Mouse (Mus musculus) retina, postnatal 1 day (tissue): ENCODE measurements around the gene Ppan.

Experiments
- DNase-seq: peaks from one replicate; pipeline ENCODE4 v3.0.0-alpha.2; 2012

Gene Ppan

DNA sequence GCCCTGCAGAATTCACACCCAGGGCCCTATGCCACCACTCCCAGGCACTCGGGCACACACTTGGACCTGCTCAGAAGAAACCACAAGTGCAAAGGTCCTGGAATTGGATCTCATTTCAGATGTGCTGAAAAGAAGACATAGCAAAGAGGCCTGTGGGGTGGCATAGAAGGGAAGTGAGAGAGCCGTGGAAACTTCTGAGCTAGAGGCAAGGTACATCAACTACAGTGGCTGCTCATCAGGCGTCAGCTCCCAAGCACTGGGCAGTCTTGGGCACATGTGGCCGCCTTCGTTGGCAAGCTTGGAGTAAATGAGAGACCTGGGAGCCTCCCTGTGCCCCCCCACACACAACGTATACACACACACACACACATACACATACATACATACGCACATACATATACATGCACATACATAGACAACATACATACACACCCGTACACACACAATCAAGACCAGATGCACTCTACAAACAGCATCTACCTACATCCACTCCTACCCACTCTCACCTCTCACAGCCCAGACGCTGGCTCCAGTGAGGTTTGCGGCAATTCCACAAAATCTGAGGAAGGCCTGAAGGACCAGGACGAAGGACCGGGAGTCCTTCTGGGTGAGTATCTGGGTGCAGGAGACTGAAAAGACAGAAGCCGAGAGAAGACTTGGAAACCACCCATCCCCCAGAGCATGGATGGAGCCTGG lies 8.7 kb upstream of the Ppan start, which contains the start of gene Angptl6:
Gene Angptl6 (minus strand): TSS at position 631 of the 696 bp plus-strand sequence.
- DNase-seq, result no peak

DNA sequence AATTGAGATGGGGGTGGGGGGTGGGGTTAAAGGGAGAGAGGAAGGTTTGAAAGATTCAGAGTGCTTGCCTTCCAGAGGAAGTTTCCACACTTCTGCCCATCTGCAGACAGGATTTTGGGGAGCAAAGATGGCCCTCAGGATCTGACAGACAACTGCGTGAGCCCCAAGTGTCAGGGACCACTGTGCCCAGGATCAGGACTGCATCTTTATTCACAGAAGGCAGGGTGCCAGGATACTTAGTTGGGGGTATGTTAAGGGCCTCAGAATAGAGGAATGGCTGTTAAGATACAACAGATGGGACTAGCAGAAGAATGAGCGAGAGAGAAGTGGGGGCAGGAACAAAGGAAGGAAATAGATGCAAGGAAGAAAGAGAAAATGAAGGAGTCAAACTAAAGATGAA lies 1.4 kb upstream of the Ppan start:
- no peak for DNase-seq

DNA sequence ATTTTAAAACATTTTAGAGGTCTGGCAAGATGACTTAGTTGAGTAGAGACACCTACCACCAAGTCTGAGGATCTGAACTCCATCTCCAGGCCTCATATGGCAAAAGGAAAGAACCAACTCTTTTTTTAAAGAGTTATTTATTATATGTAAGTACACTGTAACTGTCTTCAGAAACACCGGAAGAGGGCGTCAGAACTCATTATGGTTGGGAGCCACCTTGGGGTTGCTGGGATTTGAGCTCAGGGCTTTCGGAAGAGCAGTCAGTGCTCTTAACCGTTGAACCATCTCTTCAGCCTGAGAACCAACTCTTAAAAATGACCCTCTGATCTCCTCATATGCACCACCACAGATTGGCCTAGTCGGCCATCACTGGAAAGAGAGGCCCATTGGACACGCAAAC lies 784 bp upstream of the Ppan start:
- no peak for DNase-seq

DNA sequence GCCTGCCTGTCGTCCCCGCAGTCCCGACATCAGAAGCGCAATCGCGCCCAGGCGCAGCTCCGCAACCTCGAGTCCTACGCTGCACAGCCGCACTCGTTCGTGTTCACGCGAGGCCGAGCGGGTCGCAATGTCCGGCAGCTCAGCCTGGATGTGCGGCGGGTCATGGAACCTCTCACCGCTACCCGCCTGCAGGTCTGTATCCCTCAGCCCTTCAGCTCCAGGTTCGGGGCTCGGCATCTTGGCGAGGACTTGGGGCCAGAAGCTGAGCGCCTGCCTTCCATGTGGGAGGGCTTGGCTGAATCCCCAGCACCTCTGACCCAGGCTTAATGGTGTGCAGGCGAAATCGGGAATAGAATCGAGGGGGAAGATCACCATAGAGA lies 401 bp downstream of the Ppan start:
- no peak for DNase-seq

DNA sequence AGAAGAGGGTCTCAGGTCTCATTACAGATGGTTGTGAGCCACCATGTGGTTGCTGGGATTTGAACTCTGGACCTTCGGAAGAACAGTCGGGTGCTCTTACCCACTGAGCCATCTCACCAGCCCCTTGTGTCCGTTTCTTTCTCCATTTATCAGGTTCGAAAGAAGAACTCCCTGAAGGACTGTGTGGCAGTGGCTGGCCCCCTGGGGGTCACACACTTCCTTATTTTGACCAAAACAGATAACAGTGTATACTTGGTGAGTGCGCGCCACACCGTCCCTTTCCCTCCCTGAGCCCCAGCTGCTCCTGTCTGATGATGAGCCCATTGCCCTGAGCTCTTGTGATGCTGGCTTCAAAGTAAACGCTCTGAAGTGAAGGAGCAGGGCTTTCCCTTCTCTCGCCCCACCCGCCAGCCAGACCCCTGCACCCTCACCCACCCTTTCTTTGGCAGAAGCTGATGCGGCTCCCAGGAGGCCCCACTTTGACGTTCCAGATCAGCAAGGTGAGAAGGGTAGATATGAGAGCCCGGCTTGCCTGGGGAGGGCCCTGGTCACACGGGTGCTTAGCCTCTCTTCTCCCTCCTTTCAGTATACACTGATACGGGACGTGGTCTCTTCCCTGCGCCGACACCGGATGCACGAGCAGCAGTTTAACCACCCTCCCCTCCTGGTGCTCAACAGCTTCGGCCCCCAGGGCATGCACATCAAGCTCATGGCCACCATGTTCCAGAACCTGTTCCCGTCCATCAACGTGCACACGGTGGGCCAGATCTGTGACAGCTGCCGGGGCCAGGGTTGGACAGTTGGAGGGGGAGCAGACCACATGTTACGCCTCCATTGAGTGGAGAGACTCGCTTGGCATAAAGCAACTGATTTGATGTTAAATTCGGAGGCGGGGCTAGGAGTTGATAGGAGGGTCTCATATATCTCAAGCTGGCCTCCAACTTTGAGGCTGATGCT lies 1.5 kb downstream of the Ppan start:
- no peak for DNase-seq

DNA sequence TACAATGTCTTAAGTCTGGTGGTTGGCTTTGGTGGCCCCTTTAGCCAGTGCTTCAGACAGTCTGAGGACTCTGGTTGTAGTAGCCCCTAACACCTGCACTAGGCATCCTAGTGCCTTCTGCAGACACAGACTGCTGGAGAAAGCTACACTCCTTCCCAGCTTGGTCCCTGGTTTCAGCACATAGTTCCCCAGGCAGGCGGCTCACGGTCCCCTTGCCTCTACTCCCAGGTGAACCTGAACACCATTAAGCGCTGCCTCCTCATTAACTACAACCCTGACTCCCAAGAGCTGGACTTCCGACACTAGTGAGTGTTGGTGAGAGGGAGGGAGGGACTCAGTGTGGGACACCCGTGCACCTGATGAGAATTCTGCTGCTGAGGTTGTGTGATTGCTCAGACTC lies 2.4 kb downstream of the Ppan start:
- no peak for DNase-seq

DNA sequence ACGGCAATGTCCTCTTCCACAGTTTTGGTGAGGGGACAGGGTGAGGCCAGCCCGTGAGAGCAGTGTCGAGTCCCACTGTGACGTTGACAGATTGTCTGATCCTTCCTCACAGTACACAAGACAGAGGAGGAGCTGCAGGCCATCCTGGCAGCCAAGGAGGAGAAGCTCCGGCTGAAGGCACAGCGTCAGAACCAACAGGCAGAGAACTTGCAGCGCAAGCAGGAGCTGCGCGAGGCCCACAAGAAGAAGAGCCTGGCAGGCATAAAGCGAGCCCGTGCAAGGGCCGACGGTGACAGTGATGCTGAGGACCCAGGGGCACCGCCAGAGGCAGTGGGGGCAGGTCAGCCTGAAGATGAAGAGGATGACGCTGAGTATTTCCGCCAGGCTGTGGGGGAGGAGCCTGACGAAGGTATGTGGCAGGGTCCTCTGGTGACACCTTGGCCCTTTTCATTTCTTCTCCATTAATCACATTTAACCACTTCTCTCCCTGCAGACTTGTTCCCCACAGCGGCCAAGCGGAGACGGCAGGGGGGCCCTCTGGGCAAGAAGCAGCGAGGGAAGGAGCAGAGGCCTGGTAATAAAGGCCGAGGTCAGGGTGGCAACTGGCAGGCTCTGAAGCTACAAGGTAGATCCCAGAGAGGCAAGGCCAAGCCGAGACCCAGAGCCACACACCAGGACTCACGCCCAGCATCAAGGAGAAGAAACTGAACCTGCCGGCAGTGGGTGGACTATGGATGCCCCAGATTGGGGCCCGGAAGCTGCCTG lies 3.5 kb downstream of the Ppan start:
- DNase-seq, result no peak

DNA sequence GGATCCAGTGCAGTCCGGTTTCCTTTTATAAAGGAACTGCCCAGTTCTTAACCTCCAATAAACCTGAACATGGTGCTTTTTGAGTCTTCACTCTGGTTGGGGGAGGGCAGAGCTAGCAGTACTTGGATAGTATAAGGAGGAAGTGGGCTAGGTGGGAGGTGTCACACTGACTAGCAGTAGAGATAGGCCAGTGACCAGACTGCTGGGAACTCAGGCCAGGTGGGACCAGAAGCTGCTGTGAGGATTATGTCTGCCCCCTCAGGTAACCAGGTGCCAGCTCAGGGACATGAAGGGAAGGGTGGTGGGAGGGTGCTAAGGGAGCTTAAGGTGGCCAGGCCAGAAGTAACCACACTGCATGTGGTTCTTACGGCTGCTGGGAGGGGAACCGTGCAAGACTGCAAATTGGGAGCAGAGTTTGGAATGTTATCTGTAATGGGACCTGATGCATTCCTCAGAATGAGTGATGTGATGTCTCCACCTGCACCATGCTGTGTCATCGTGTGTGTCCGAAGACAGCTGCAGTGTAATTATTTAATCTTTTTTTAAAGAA lies 4.2 kb downstream of the Ppan start:
- no peak for DNase-seq

DNA sequence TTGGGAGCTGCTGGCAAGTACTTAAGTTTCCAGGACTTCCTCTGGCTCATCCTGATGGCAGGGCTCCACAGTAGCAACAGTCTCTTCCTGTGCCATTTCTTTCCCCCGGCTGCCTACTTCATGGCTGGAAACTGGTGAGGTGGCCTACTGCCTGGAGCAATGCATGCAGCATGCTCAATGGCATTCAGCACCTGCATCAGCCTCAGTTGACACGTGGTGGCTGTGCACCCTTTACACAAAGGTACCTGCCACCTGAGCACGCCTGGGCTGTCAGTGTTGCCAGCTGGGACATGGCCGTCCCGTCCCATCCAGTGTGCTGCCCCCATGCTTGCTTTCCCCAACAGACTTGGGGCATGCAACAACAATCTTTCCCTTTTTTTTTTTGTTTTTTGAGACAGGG lies 5.1 kb downstream of the Ppan start:
- no peak for DNase-seq

DNA sequence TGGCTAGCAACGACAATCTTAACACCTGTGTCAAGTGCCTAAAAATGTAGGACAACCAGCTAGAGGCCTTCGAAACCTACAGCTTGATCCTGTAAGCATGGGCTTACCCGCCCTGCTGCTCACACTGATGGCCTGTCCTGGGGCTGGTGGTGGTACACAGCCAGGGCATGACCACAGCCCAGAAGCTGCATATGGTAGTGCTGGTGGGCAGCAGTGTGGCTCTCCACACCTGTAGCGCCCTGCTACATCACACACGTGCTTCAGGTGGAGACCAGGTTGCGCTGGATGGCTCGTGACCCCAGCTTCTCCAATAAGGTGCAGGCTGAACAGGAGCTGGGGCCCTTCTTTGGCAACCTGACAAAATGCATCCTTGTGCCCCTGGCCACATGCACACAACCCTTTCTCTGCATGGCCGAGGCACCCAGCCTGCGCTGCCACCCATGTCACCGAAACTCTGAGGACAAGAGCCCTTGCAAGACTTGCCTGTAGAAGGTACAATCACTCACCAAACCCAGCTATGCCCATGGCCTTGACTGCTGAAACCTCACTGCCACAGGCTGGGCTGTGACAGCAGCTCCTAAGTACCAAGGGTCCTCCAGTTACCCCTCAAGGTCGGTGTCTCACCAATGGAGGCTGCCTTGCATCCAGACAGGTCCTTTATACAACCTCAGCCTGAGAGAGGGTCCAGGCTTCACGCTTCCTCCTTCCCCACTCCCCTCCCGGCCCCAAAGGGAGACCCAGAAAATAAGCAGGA lies 5.8 kb downstream of the Ppan start:
- no peak for DNase-seq

DNA sequence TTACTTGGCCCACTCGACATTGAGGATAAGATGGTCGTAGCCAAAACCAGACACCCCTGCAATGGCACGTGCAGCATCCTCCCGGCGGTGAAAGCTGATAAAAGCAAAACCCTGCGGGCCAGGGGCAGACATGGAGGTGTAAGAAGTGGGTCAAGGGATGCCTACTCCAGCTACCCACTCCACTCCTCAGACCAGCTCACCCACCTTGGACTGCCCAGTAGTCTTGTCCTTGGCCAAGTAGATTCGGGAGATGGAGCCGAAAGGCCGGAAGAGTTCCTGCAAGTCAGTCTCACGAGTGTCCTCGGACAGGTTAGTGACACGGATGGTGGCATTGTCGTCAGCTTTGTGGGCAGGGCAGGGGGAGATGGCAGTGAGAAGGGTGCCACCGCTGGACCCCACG lies 6.7 kb downstream of the Ppan start:
- no peak for DNase-seq

DNA sequence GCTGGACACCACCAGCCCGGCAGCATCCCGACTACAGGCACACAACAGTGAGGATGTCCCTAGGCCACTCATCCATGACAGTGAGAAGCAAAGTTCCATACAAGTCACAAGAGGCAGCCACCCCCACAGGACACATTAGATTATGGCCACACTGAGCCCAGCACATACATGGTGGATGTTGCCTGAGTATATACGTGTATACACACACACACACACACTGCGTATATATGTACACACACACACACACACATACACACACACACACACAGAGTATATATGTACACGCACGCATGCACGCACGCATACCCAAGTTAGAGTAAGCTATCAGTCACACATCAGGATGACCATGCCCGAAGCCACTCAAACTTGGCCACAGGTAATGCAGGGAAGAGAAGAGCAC lies 7.4 kb downstream of the Ppan start:
- DNase-seq, result no peak

DNA sequence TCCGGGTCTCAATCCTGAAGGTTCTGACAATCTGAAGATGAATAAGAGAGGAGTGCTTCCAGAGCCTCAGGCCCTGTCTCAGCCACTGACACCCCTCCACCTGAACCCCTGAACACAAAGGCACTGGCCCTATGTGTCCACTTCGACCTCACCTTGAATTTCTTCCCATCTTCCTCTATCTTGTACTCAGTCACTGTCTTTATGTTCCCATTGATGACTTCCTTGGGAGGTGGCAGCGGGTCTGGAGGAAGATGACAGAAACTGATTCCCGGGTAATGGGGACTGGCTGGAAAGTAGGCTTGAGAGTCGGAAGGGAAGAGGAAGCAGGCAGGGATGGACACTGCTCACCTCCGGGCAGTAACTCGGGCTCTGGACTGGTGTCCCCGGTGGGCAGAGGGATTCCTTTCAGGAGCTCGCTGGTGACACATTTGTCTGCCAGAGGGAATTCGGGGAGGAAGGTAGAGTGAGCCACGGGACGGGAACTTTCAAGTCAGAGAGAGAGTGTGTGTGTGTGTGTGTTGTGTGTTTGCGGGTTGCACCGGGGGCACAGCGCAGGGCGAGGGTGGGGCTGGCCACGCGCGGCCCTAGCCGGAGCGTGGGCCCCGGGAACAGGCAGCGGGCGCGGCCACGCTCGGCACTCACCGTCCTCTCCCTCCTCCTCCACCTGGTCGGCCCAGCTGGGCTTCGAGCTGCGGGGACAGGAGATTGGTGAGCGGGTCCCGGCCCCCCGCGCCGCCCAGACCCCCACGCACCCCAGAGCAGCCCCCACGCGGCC lies 9.9 kb downstream of the Ppan start:
- DNase-seq, result no peak

DNA sequence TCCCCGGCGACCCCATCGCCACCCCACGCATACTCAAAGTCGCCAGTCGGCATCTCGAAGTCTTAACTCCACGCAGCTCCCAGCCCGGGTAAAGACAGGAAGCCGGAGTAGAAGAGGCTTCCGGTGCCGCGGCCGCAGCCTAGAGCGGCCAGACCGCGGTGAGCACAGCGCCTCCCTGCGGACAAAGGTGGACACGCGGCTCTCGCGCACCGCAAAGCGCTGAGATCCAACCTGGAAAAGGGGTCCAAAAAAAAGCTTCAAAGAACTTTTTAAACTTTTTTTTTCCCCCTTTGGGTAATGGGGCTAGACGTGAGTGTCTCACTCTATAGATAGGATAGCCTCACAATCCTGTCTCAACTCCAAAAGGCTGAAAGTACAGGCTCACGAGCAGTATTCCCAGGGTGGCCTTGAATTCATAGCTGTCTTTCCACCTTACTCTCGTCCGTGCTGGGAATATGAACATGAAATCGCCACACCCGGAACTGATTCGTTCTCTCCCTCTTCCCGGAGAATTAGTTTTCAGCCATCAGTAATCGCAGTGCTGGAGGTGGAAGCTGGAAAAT lies 10.6 kb downstream of the Ppan start, which contains the start of gene Eif3g:
Gene Eif3g (minus strand): TSS at position 113 of the 563 bp plus-strand sequence.
- peak; percentile 93 for DNase-seq

DNA sequence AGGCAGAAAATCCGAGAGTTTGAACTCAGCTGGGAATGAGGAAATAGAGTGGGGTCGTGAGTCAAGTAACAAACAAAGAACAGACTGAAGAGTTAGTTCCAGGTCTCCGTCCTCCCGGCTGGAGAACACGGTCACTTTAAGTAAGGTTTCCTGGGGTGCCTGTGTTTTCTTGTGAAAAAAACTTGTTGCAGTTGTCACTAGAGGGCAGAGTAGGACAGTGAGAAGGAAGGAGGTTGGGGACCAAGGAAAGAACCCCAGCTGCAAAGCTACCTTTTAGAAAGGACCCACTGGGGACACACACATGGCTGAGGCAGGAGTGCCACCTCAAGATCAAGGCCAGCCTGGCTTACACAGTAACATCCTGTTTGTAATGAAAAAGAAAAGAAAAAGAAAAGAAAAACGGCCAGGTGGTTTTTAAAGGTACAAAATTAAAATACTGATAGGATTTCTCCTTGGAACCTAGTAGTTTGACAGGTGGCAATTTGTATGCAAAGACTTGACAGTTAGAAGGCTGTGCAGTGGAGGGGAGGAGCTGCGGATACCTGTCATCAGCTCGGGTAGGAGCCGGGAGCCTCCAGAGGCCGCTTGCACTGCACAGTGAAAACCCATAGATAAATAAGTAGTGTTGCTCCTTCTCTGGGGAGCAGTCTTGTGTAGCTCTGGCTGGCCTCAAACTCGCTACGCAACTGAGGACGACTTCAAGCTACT lies 13.6 kb downstream of the Ppan start:
- peak; percentile 78 for DNase-seq

DNA sequence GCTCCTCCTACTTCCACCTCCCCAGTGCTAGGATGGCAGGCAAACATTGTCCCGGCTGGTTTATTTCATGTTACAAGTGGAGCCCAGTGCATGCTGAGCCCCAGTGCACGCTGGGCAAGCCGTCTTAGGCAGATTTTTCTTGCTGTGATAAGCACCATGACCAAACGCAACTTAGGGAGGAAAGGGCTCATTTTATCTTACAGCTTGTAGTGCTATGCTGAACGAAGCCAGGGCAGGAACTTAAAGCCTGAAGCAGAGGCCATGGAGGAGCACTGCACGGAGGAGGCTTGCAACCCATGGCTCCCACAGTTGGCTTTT lies 14.2 kb downstream of the Ppan start:
- DNase-seq, result no peak

DNA sequence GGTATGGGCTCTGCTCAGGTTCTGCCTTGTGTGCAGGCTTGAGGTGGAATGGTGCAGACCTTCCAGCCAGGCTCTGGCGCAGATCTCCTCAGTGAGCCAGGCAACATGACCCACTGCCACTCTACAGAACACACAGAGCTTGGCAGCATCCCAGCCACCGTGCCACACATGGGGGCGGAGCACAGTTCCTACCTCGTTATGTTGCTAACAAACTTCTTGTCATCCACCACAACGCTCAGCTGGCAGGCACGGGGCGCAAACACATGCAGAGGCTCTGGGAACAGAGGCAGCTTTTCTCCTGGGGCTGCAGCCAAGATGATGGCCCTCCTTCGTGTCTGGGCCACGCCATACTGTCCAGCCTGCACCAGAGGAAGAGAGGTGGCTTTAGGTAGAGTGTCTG lies 22.0 kb downstream of the Ppan start:
- DNase-seq, result no peak

DNA sequence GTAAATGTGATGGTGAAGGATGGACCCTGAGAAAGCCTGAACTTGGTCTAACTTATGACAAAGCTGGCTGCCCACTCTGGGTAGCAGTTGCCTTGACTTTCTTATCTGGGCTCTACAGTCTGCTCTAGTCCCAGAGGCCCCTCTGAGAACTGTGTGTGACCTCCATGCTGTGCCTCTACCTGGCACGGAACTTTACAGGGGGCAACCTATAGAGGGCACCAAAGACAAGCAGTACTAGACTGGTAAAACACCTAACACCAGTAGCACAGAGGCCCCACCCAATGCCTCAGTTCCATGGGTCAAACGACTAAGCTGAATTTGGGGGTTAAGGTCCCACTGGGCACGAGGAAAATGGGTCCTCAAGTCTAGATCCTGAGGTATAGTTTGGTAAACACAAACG lies 28.2 kb downstream of the Ppan start:
- no peak for DNase-seq

DNA sequence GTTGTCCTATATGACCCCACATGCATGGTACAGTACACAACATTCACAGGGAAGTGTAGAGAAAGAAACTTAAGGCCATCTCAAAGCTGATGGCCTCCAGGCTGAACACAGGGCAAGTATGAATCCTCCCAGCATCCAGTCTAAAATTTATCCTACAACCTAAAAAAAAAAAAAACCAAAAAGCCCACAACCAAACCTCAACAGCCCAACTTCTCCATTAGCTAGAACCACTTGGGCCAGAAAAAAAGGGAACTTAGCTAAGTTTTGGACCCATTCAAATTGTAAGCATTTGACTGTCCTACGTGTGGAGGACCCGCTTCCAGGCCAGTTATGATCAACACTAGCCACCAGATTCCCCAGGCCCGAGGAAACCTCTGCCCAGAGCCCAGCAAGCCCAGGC lies 35.3 kb downstream of the Ppan start:
- no peak for DNase-seq
